Mouse (Mus musculus) megakaryocyte-erythroid progenitor cell, adult 5 weeks (primary cell): Measurements from ENCODE around the gene Olfr270. TPM values are rescaled to one million over a fixed set of nuclear protein-coding genes. Genes with fewer than 3 reads are reported as not detected.

Source experiments
- polyA plus RNA-seq: library from polyadenylated mRNA; stranded (reverse); fragments of >175 nt; gene quantifications from 2 replicates; pipeline ENCODE4 v1.2.3, GENCODE M21; 2012

The Olfr270 gene
- polyA plus RNA-seq = not detected in 2 replicates

GRCm38 (mm10) chr4:52964247-52964646 is at the start of gene Olfr270:
TSS of gene Olfr270 (plus strand) at chr4:52964547.

GRCm38 (mm10) chr4:52919078-52919477 is 45.3 kb upstream of the Olfr270 start, which contains the start of gene Olfr272:
TSS of gene Olfr272 (minus strand) at chr4:52919178.

GRCm38 (mm10) chr4:52989248-52989647 is 24.9 kb downstream of the Olfr270 start, which contains the start of gene Nipsnap3a:
TSS of gene Nipsnap3a (plus strand) at chr4:52989272.

GRCm38 (mm10) chr4:53011732-53012361 is 47.5 kb downstream of the Olfr270 start, which contains the start of gene Nipsnap3b:
TSS of gene Nipsnap3b (plus strand) at chr4:53011880.

Other genes with a start within 250 kb of the Olfr270 start
- not detected in 2 replicates for gene Olfr275, start 149.9 kb upstream of the Olfr270 start, polyA plus RNA-seq
- gene Olfr273, start 105.3 kb upstream of the Olfr270 start, polyA plus RNA-seq = not detected in 2 replicates
- not detected in 2 replicates for gene Olfr272, start 45.4 kb upstream of the Olfr270 start, polyA plus RNA-seq
- gene Nipsnap3a, start 24.7 kb downstream of the Olfr270 start, polyA plus RNA-seq = not detected in 2 replicates
- 54.1 and 70.6 TPM in 2 replicates for gene Nipsnap3b, start 47.3 kb downstream of the Olfr270 start, polyA plus RNA-seq
- 0.49 and 0.90 TPM in 2 replicates for gene Abca1, start 195.3 kb downstream of the Olfr270 start, polyA plus RNA-seq